Mouse (Mus musculus) bone marrow, adult 2 months (tissue): ENCODE measurements around the gene Ppard.

Experiments used
- CTCF ChIP-seq: fragments of 200-500 bp; IDR thresholded peaks from 2 replicates; pipeline ENCODE4 v1.5.1; 2011; ENCODE audit warnings: low read length, control low read depth; ENCODE audit not compliant: control insufficient read depth, insufficient read depth
- POLR2A ChIP-seq: fragments of 200-500 bp; IDR thresholded peaks from 2 replicates; pipeline ENCODE4 v1.6.1; 2011; ENCODE audit warnings: low read depth, mild to moderate bottlenecking, control low read depth, low read length, borderline replicate concordance; ENCODE audit not compliant: control insufficient read depth

- TF ChIP-seq POLR2A (no peak), CTCF (no peak)
These were observed 27.1 kb upstream of the Ppard start for GRCm38 (mm10) chr17:28205443-28205842.
